Mouse (Mus musculus): Measurements from ENCODE around the gene Hoxa1. TPM values are rescaled to one million over a fixed set of nuclear protein-coding genes. Genes with fewer than 3 reads are reported as not detected.

Gene Hoxa1
- polyA plus RNA-seq, 1 experiment from 2014 or later, result not detected

DNA sequence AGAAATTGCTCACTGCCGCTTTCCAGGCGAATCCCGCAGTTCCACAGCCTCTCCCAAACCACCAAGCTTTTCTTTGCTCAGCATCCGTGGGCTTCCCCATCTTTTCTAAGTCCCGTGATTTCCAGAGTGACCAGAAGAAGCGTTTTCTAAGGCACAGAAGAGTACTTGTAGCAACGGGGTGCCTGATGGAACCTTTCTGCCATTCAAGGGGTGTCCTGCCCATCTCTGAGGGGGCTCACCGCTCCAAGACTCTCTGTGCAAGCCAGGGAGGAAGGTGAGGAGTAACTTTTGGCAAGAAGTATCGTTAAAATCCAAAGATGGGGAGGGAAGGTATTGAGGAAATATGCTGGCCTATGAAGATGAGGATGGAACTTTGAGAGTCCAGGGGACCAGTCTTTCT, 19.7 kb upstream of the Hoxa1 start:
- peaks cover 98% of the 10 kb centered on the region for H3K27me3 ChIP-seq (ENCODE audit: control insufficient read depth, insufficient read depth, low read length)
- no peaks in the 10 kb centered on the region for H3K36me3 ChIP-seq (ENCODE audit: control insufficient read depth, insufficient read depth, low read length)
- ATAC-seq (replicated peaks; ENCODE audit: low FRiP score) (no peak), DNase-seq (ENCODE audit: low spot score) (peak; percentile 53)
- H3K4me1 ChIP-seq (replicated peaks; ENCODE audit: control insufficient read depth, insufficient read depth, low read length), result no peaks in the 10 kb centered on the region
- no peak overlapping the region for H3K4me3 ChIP-seq (ENCODE audit: low read depth, low read length)
- no peak overlapping the region for H3K4me2 ChIP-seq (ENCODE audit: low read depth, low read length, severe bottlenecking)
- H3K27ac ChIP-seq (ENCODE audit: low read depth, low read length), result no peak overlapping the region
- WGBS, result 1% methylated on average over 9 of the region's 9 CpGs
- H3K9me3 ChIP-seq (ENCODE audit: control insufficient read depth, low read length), result no peaks in the 10 kb centered on the region
- H3K9ac ChIP-seq (ENCODE audit: low read length), result no peak overlapping the region

DNA sequence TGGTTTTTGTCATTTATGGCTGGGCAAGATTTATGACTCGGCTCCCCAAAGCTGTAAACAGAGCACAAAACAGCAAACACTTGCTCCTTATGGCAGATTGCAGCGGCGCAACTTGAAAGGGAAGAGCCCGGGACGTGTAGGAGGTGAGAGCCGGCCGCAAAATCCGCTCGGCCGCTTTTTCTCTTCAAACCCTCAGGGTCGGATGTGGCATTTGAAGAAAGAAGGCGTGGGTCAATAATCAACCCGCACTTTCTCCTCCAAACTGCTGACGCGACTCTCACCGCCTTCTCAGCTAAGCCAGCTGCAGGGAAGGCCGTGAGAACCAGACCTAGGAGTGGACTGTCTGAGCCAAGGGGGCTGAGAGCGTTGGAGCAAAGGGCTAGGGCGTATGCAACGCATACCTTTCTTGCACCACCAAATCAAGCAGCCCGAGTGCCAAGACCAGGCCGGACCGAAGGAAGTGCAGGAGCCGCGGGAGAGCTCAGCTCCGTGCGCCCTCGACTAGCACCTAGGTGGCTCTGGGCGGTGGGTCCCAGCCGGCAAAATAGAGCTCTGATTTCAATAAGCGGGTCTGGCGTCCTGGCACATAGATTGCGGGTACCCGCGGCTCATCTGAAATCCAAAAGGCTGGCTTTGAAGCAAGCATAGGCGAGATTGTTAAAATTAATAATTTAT, 19.1 kb upstream of the Hoxa1 start, which contains the start of gene 5730596B20Rik:
TSS of gene 5730596B20Rik (plus strand) at position 438 of the 675 bp plus-strand sequence.
- Histone ChIP-seq H3K9me3 (ENCODE audit: control insufficient read depth, low read length) (no peaks in the 10 kb centered on the region), H3K9ac (ENCODE audit: low read length) (no peak within 1 kb of the TSS), H3K36me3 (ENCODE audit: control insufficient read depth, insufficient read depth, low read length) (no peaks in the 10 kb centered on the region), H3K4me2 (ENCODE audit: low read depth, low read length, severe bottlenecking) (no peak within 1 kb of the TSS), H3K4me3 (ENCODE audit: low read depth, low read length) (no peak within 1 kb of the TSS), H3K27me3 (ENCODE audit: control insufficient read depth, insufficient read depth, low read length) (peaks cover 98% of the 10 kb centered on the region), H3K27ac (ENCODE audit: low read depth, low read length) (no peak within 1 kb of the TSS), H3K4me1 (replicated peaks; ENCODE audit: control insufficient read depth, insufficient read depth, low read length) (0 out of 2 replicates have a peak, but pooled peaks cover 3% of the 10 kb centered on the region)
- peak; percentile 62 for DNase-seq (ENCODE audit: low spot score)
- no peak for ATAC-seq (replicated peaks; ENCODE audit: low FRiP score)
- under 1% methylated on average over 36 of the region's 36 CpGs for WGBS

DNA sequence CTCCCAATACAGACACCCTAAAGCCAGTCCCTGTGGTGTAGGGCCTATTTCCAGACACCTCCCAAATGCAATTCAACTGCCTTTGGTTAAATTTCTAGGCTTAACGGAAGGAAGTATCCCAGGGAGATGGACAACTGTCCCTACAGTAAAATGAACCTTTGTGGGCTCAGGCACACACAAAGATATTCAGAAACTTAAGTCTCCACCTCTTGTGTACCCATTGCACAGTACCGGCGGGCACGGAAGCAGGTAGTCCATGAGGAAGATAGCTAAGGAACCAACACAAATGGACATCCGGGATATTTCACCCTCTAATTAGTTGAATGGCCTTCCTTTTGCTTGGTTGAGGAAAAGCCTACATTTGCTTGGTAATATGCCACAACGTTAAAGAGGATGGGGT, 18.3 kb upstream of the Hoxa1 start:
- H3K9ac ChIP-seq (ENCODE audit: low read length), result no peak overlapping the region
- H3K4me3 ChIP-seq (ENCODE audit: low read depth, low read length), result no peak overlapping the region
- H3K36me3 ChIP-seq (ENCODE audit: control insufficient read depth, insufficient read depth, low read length), result no peaks in the 10 kb centered on the region
- no peaks in the 10 kb centered on the region for H3K9me3 ChIP-seq (ENCODE audit: control insufficient read depth, low read length)
- ATAC-seq (replicated peaks; ENCODE audit: low FRiP score), result no peak
- H3K27me3 ChIP-seq (ENCODE audit: control insufficient read depth, insufficient read depth, low read length), result peaks cover 98% of the 10 kb centered on the region
- H3K4me1 ChIP-seq (replicated peaks; ENCODE audit: control insufficient read depth, insufficient read depth, low read length), result 0 out of 2 replicates have a peak, but pooled peaks cover 3% of the 10 kb centered on the region
- H3K27ac ChIP-seq (ENCODE audit: low read depth, low read length), result no peak overlapping the region
- no peak overlapping the region for H3K4me2 ChIP-seq (ENCODE audit: low read depth, low read length, severe bottlenecking)
- 2% methylated on average over 6 of the region's 6 CpGs for WGBS
- no peak for DNase-seq (ENCODE audit: low spot score)

DNA sequence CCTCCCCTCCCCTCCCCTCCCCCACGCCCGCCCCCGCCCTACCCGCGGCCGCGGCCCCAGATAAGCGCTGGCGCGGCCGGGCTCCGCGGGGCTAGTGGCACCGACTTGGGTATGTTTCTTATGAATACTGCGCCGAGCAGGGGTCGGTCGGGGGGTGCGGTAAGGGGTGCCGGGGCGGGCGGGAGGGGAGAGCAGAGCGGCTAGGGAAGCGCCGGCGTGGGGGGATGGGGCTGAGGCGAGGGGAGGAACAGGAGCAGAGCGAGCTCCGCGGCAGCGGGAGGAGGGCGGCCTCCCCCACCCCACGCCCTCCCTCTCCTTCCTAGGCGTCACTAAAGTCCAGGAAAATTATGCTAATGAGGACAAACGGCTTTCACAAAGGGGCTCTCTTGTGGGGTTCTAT, 17.7 kb upstream of the Hoxa1 start:
- WGBS, result 0% methylated on average over 14 of the region's 35 CpGs
- Histone ChIP-seq H3K9ac (ENCODE audit: low read length) (no peak overlapping the region), H3K27me3 (ENCODE audit: control insufficient read depth, insufficient read depth, low read length) (peaks cover 98% of the 10 kb centered on the region), H3K9me3 (ENCODE audit: control insufficient read depth, low read length) (no peaks in the 10 kb centered on the region), H3K36me3 (ENCODE audit: control insufficient read depth, insufficient read depth, low read length) (no peaks in the 10 kb centered on the region), H3K4me2 (ENCODE audit: low read depth, low read length, severe bottlenecking) (no peak overlapping the region), H3K4me3 (ENCODE audit: low read depth, low read length) (no peak overlapping the region), H3K27ac (ENCODE audit: low read depth, low read length) (no peak overlapping the region), H3K4me1 (replicated peaks; ENCODE audit: control insufficient read depth, insufficient read depth, low read length) (0 out of 2 replicates have a peak, but pooled peaks cover 3% of the 10 kb centered on the region)
- DNase-seq (ENCODE audit: low spot score) (peak; percentile 60), ATAC-seq (replicated peaks; ENCODE audit: low FRiP score) (no peak)

DNA sequence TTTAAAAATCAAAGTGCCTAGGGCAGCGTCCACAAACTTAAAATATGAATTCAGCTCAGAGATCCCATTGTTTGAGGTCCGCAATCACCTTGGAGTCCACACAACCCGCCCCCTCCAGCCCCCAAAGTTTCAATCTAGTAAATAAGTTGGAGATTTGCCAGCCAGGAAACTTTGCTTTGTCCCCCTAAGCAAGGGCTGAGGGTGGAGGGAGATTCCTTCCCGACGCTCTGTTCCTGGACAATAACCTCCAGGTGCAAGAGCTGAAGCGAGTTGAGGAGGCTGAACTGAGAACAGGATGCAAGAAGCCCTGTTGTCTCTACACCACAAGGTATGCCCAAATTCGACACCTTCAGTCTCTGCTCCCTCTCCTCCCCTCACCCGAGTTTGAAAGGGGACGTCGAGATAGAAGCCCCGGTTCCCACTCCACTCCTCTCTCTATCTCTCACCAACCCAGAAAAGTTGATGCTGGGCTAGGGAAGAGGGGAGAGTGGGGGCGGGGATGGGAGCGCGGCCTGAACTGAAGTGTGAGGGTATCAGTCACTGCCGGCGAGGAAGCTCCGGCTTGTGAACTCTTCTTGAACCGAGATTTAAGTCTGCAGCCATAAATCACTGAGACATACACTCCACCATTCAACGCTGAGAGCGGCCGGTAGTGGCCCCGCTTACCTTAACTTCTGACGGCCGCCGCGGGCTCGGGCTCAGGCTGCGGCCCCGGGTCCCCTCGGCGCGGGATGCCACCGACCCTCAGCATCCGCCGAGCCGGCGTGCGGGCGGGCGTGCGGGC, 17.0 kb upstream of the Hoxa1 start:
- ATAC-seq (replicated peaks; ENCODE audit: low FRiP score) (no peak), DNase-seq (ENCODE audit: low spot score) (no peak)
- Histone ChIP-seq H3K4me1 (replicated peaks; ENCODE audit: control insufficient read depth, insufficient read depth, low read length) (0 out of 2 replicates have a peak, but pooled peaks cover 3% of the 10 kb centered on the region), H3K4me3 (ENCODE audit: low read depth, low read length) (no peak overlapping the region), H3K4me2 (ENCODE audit: low read depth, low read length, severe bottlenecking) (no peak overlapping the region), H3K27ac (ENCODE audit: low read depth, low read length) (no peak overlapping the region), H3K27me3 (ENCODE audit: control insufficient read depth, insufficient read depth, low read length) (peaks cover 98% of the 10 kb centered on the region), H3K9ac (ENCODE audit: low read length) (no peak overlapping the region), H3K36me3 (ENCODE audit: control insufficient read depth, insufficient read depth, low read length) (no peaks in the 10 kb centered on the region), H3K9me3 (ENCODE audit: control insufficient read depth, low read length) (no peaks in the 10 kb centered on the region)
- WGBS, result under 1% methylated on average over 41 of the region's 41 CpGs

DNA sequence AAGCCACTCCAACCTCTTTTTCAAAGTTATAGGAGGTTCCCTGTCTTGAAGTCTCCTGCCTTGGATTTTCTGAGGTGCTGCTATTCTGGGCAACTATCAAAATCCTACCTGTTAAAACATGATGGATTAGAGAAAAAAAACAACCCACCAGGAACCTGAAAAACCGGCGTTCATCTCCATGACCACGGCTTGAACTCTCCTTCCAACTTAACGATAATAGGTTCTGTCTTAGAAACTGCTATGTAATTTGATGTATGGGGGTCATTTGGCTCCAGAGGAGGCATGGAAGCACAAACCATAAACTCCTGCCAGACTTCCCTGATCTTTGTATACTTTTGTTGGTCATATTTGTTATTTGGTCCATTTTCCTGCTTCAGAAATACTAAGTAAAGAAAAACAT, 15.5 kb upstream of the Hoxa1 start:
- Histone ChIP-seq H3K4me3 (ENCODE audit: low read depth, low read length) (no peak overlapping the region), H3K9me3 (ENCODE audit: control insufficient read depth, low read length) (no peaks in the 10 kb centered on the region), H3K27ac (ENCODE audit: low read depth, low read length) (no peak overlapping the region), H3K27me3 (ENCODE audit: control insufficient read depth, insufficient read depth, low read length) (peaks cover 96% of the 10 kb centered on the region), H3K4me2 (ENCODE audit: low read depth, low read length, severe bottlenecking) (no peak overlapping the region), H3K4me1 (replicated peaks; ENCODE audit: control insufficient read depth, insufficient read depth, low read length) (0 out of 2 replicates have a peak, but pooled peaks cover 3% of the 10 kb centered on the region), H3K36me3 (ENCODE audit: control insufficient read depth, insufficient read depth, low read length) (no peaks in the 10 kb centered on the region), H3K9ac (ENCODE audit: low read length) (no peak overlapping the region)
- DNase-seq (ENCODE audit: low spot score) (no peak), ATAC-seq (replicated peaks; ENCODE audit: low FRiP score) (no peak)
- WGBS, result 4% methylated on average over 4 of the region's 4 CpGs

DNA sequence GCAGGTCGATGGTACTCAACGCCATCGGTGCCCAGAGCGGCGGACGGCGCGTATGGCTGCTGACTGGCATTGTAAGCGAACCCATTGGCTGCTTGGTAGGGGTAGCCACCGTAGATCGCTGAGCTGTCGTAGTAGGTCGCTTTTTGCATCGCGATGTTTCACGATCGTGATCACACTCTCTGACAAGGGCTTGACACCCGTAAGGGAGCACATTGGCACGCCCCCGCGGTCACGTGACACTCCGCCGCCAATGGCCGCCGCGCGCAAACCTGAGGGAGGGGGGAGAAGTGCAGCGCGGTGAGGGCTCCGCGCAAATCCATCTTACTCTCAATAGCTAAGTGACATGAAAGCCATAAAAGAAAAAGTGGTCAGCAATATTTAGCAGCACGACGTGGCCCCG, 14.4 kb upstream of the Hoxa1 start:
- H3K4me3 ChIP-seq (ENCODE audit: low read depth, low read length), result peak overlapping the region; percentile 15; the same call in 1 of the 2 replicates
- DNase-seq (ENCODE audit: low spot score), result peak; percentile 88
- H3K4me2 ChIP-seq (ENCODE audit: low read depth, low read length, severe bottlenecking), result peak overlapping the region; percentile 37; the same call in 1 of the 2 replicates
- H3K9ac ChIP-seq (ENCODE audit: low read length), result no peak overlapping the region
- H3K27me3 ChIP-seq (ENCODE audit: control insufficient read depth, insufficient read depth, low read length), result peaks cover 96% of the 10 kb centered on the region
- 0 out of 2 replicates have a peak, but pooled peaks have one; percentile 63 for ATAC-seq (replicated peaks; ENCODE audit: low FRiP score)
- no peaks in the 10 kb centered on the region for H3K9me3 ChIP-seq (ENCODE audit: control insufficient read depth, low read length)
- no peaks in the 10 kb centered on the region for H3K36me3 ChIP-seq (ENCODE audit: control insufficient read depth, insufficient read depth, low read length)
- WGBS, result under 1% methylated on average over 35 of the region's 35 CpGs
- H3K27ac ChIP-seq (ENCODE audit: low read depth, low read length), result no peak overlapping the region
- 0 out of 2 replicates have a peak, but pooled peaks cover 3% of the 10 kb centered on the region for H3K4me1 ChIP-seq (replicated peaks; ENCODE audit: control insufficient read depth, insufficient read depth, low read length)

DNA sequence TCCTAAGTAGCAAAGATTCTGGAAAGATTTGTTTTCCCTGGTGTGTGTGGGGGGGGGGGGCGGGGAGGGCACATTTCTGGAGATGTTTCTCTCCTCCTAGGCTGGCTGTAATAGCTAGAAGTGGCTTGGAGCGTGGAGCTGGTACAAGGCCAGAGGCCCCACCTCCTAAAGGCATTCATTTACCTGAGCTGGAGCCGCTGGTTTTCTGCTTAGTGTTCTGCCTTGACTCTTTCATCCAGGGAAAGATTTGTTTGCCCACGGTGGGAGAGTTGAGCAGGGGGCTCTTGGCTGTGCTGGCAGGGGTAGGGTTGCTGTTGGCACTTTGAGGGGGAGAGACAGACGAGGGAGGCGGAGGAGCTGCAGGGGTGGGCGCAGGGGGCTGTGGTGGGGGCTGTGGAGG, 13.8 kb upstream of the Hoxa1 start:
- Histone ChIP-seq H3K9ac (ENCODE audit: low read length) (no peak overlapping the region), H3K4me3 (ENCODE audit: low read depth, low read length) (no peak overlapping the region), H3K4me1 (replicated peaks; ENCODE audit: control insufficient read depth, insufficient read depth, low read length) (0 out of 2 replicates have a peak, but pooled peaks cover 3% of the 10 kb centered on the region), H3K27me3 (ENCODE audit: control insufficient read depth, insufficient read depth, low read length) (peaks cover 96% of the 10 kb centered on the region), H3K9me3 (ENCODE audit: control insufficient read depth, low read length) (no peaks in the 10 kb centered on the region), H3K36me3 (ENCODE audit: control insufficient read depth, insufficient read depth, low read length) (no peaks in the 10 kb centered on the region), H3K4me2 (ENCODE audit: low read depth, low read length, severe bottlenecking) (no peak overlapping the region), H3K27ac (ENCODE audit: low read depth, low read length) (no peak overlapping the region)
- DNase-seq (ENCODE audit: low spot score) (peak; percentile 48), ATAC-seq (replicated peaks; ENCODE audit: low FRiP score) (no peak)
- 3% methylated on average over 7 of the region's 7 CpGs for WGBS

All from forebrain, embryonic 11.5 days (tissue).